Mouse (Mus musculus) limb, embryonic 15.5 days (tissue): Measurements from ENCODE around the gene Catsperz. TPM values are rescaled to one million over a fixed set of nuclear protein-coding genes. Genes with fewer than 3 reads are reported as not detected.
A peak's percentile ranks its signal among the peaks of the same experiment; 100 is the strongest.
"Not testable (repeated sequence)": the region's sequence is repeated elsewhere in the genome, so short reads cannot be mapped to it uniquely, and the experiment has no call there.

Experiments
- ATAC-seq: fragments of 200-750 bp; cut with Nextera tagmentation; 2 replicates; pipeline ENCODE4 v1.8.0; 2017; ENCODE audit warnings: low read depth, moderate TSS enrichment; ENCODE audit not compliant: insufficient number of reproducible peaks, low FRiP score, low TSS enrichment
- H3K27ac ChIP-seq: fragments of 300-500 bp; sonication (generic); 2 replicates; pipeline ENCODE4 v1.5.1; 2015; ENCODE audit warnings: moderate library complexity, mild to moderate bottlenecking, inconsistent platforms
- H3K27me3 ChIP-seq: fragments of 300-500 bp; sonication (generic); 2 replicates; pipeline ENCODE4 v1.6.1; 2015; ENCODE audit warnings: inconsistent platforms
- H3K36me3 ChIP-seq: fragments of 300-500 bp; sonication (generic); 2 replicates; pipeline ENCODE4 v1.6.1; 2015; ENCODE audit warnings: inconsistent platforms
- H3K4me1 ChIP-seq: fragments of 300-500 bp; sonication (generic); 2 replicates; pipeline ENCODE4 v1.6.1; 2015; ENCODE audit warnings: inconsistent platforms
- H3K4me2 ChIP-seq: fragments of 300-500 bp; sonication (generic); 2 replicates; pipeline ENCODE4 v1.6.1; 2015; ENCODE audit warnings: mild to moderate bottlenecking, inconsistent platforms
- H3K4me3 ChIP-seq: fragments of 300-500 bp; sonication (generic); 2 replicates; pipeline ENCODE4 v1.5.1; 2015; ENCODE audit warnings: mild to moderate bottlenecking, inconsistent platforms
- H3K9ac ChIP-seq: fragments of 300-500 bp; sonication (generic); 2 replicates; pipeline ENCODE4 v1.6.1; 2015; ENCODE audit warnings: inconsistent platforms
- H3K9me3 ChIP-seq: fragments of 300-500 bp; sonication (generic); 2 replicates; pipeline ENCODE4 v1.6.1; 2016; ENCODE audit warnings: inconsistent platforms
- WGBS: fragments of 180-500 bp; shearing (Covaris S2); methylation state at CpG from one replicate; pipeline ENCODE4 v1.1.7; 2015; 5-methylcytosine and 5-hydroxymethylcytosine counted together
- polyA plus RNA-seq: library from polyadenylated mRNA; unstranded; fragments of >200 nt; fragmentation: Nextera tagmentation; extraction: Ambion mirVana; gene quantifications from 2 replicates; pipeline ENCODE4 v1.2.1, GENCODE M21; 2015

Catsperz gene
- polyA plus RNA-seq, 1 experiment from 2014 or later = 6.7 TPM

DNA sequence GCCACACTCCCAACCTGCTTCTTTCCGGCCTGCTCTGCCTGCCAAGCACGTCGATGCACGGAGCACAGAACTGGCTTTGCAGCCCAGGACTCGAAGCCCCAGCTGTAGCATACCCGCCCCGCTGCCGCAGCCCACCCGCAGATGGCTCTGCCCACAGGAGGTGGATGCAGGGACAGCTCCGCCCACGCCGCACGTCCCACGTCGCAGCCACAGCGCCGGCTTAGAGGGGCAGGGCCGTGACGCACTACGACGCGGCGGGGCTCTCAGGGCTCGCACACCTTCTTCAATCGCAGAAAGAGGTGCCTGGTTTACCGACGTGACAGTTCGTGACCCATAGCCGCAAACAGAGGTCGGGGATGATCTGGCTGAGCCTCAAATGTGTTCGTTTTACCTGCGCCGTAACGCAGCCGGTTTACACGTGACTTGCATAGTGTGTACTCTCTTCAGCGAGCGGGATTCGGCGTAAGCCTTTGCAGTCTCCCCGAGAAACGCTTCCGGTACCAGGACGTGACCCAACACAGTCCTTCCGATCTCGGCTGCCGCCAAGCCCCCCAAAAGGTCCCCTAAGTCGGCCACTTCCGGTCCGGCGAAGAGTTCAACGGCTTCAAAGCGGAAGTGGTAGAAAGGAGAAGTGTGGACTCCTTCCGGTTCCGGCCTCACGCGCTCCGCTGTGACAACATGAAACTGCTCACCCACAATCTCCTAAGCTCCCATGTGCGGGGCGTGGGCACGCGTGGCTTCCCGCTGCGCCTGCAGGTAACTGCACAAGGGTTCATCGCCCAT is 15.5 kb downstream of the Catsperz start, which contains the start of the genes Trmt112 and Prdx5:
Gene Trmt112 (plus strand): TSS at position 192 of the 783 bp plus-strand sequence.
Gene Prdx5 (minus strand): TSS at position 600 of the 783 bp plus-strand sequence.
- Histone ChIP-seq H3K9me3 (no peaks in the 10 kb centered on the region), H3K4me3 (peak within 1 kb of the TSS; percentile 64), H3K27ac (peak within 1 kb of the TSS; percentile 99), H3K27me3 (no peaks in the 10 kb centered on the region), H3K9ac (peak within 1 kb of the TSS; percentile 60), H3K4me1 (peaks cover 38% of the 10 kb centered on the region), H3K4me2 (peak within 1 kb of the TSS; percentile 57), H3K36me3 (peaks cover 62% of the 10 kb centered on the region)
- ATAC-seq = peak; percentile 92
- WGBS = under 1% methylated on average over 64 of the region's 65 CpGs

DNA sequence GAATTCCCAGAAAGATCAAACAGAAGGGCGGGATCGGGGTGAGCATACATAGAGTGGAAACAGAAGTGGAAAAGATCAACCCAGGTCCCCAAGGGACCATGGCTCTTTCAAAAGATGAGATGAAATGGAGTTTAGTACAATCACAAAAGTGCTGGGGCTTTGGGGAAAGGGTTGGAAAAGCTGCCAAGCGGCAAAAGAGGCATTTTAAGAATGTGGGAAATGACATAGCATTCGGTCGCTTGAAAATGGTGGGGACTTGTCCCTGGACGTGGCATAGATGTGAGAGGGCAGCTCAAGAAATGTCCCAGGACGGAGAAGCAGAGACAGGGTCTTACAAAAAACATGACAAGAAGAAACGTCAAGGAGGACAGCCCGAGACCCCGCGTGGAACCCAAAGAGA is 16.2 kb downstream of the Catsperz start:
- WGBS = 5% methylated on average over 11 of the region's 11 CpGs
- ATAC-seq = no peak
- Histone ChIP-seq H3K4me3 (peak overlapping the region; percentile 64), H3K9me3 (no peaks in the 10 kb centered on the region), H3K4me1 (peaks cover 37% of the 10 kb centered on the region), H3K27ac (peak overlapping the region; percentile 99), H3K27me3 (no peaks in the 10 kb centered on the region), H3K4me2 (peak overlapping the region; percentile 57), H3K9ac (peak overlapping the region; percentile 60), H3K36me3 (peaks cover 65% of the 10 kb centered on the region)

DNA sequence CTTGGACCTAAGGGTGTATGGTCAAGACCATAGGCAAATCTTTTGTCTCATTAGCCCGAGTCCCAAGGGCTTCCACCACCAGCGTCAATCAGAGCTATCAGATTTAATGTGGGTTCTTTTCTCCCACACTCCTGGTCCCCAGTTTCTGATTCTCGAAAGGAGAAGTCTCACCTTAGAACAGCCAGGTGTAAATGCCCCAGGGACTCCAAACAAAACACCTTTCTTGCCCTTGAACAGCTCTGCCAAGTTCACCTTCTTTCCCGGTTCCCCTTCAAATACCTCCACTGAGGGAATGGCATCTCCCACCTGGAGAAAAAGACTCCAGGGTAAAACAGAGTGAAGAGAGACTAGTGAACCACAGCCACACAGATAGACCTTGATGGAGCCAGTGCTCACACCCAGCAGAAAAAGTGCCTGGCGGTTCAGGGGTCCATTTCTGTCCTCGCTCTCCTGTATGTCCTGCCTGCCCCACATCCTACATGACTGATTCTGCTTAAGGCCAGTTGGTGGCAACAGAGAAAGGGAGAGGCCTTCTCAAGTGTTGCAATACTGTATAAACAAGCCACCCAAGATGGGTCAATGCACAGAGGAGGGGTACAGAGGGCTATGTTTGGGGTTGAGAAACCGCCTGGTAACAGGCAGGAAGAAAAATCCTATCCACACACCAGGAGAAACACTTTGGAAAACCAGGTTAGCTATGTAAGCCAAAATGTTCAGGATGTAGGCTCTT is 17.2 kb downstream of the Catsperz start:
- peaks cover 56% of the 10 kb centered on the region for H3K36me3 ChIP-seq
- peak overlapping the region; percentile 64 for H3K4me3 ChIP-seq
- no peak overlapping the region for H3K27ac ChIP-seq
- 82% methylated on average over 7 of the region's 7 CpGs for WGBS
- peaks cover 35% of the 10 kb centered on the region for H3K4me1 ChIP-seq
- no peak for ATAC-seq
- no peaks in the 10 kb centered on the region for H3K27me3 ChIP-seq
- no peaks in the 10 kb centered on the region for H3K9me3 ChIP-seq
- H3K4me2 ChIP-seq = peak overlapping the region; percentile 57
- H3K9ac ChIP-seq = peak overlapping the region; percentile 7; the same call in 1 of the 2 replicates

DNA sequence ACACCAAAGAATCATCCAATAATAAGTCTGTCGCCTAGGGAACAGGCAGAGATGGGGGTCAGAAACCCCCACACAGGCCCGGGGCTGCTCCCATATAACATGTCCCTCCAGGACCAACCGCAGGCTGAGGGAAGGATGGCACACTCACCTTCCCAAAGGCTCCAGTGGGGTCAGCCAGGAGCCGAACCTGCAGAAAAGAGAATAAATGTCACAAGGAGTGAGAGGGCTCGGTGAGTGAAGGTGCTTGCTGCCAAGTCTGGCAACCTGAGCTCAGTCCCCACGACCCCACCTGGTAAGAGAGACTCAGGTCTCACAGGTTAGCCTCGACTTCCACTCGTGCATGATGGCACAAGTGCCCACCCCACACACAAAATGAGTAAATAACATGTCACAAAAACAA is 18.1 kb downstream of the Catsperz start:
- Histone ChIP-seq H3K27ac (no peak overlapping the region), H3K9me3 (no peaks in the 10 kb centered on the region), H3K36me3 (peaks cover 47% of the 10 kb centered on the region), H3K4me3 (no peak overlapping the region), H3K4me1 (peaks cover 35% of the 10 kb centered on the region), H3K27me3 (no peaks in the 10 kb centered on the region), H3K4me2 (no peak overlapping the region), H3K9ac (no peak overlapping the region)
- ATAC-seq = no peak
- 89% methylated on average over 8 of the region's 8 CpGs for WGBS

GRCm38 (mm10) chr19:6906199-6906598 is 19.0 kb downstream of the Catsperz start:
- Histone ChIP-seq H3K27ac (no peak overlapping the region), H3K4me3 (no peak overlapping the region), H3K9ac (no peak overlapping the region), H3K27me3 (no peaks in the 10 kb centered on the region), H3K9me3 (no peaks in the 10 kb centered on the region), H3K36me3 (peaks cover 38% of the 10 kb centered on the region), H3K4me2 (no peak overlapping the region), H3K4me1 (peaks cover 27% of the 10 kb centered on the region)
- ATAC-seq = no peak
- WGBS = 88% methylated on average over 3 of the region's 3 CpGs

DNA sequence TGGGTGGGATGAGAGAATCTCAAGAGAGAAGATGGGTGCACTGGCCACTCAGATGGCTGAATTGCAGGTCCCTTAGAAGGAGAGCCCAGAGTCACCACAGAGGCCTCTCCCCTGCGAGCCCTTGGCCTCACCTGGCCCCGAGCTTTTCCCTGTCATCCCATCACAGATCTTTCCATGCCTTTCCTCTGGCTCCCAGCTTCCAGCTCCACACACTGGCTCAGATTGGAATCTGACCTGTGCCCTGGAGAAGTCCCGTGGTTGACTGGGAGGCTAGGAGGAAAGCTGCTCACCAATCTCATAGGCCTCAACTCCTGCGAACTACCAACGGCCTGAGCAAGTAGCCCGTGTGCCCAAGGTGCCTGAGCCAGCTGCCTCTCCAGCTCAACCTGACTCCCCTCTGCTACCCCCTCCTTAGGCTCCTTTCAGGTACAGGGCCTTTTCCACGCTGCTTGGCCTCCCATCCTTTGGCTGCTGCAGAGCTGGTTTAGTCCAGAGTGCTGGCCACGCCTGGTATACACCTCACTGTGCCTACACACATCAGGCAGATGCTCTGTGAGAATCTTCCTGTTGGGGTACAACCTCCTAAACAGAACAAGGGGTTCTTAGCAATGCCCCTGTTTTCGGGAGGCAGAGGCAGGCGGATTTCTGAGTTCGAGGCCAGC is 19.6 kb downstream of the Catsperz start:
- no peak overlapping the region for H3K9ac ChIP-seq
- no peaks in the 10 kb centered on the region for H3K27me3 ChIP-seq
- WGBS = 91% methylated on average over 11 of the region's 11 CpGs
- ATAC-seq = no peak
- H3K4me1 ChIP-seq = peaks cover 23% of the 10 kb centered on the region
- no peaks in the 10 kb centered on the region for H3K9me3 ChIP-seq
- H3K27ac ChIP-seq = no peak overlapping the region
- no peak overlapping the region for H3K4me3 ChIP-seq
- H3K36me3 ChIP-seq = peaks cover 36% of the 10 kb centered on the region
- no peak overlapping the region for H3K4me2 ChIP-seq

GRCm38 (mm10) chr19:6904846-6905245 is 20.3 kb downstream of the Catsperz start:
- no peak overlapping the region for H3K27ac ChIP-seq
- no peak overlapping the region for H3K9ac ChIP-seq
- no peaks in the 10 kb centered on the region for H3K9me3 ChIP-seq
- H3K27me3 ChIP-seq = no peaks in the 10 kb centered on the region
- H3K4me2 ChIP-seq = no peak overlapping the region
- 61% methylated on average over 2 of the region's 2 CpGs for WGBS
- H3K36me3 ChIP-seq = peaks cover 36% of the 10 kb centered on the region
- no peak overlapping the region for H3K4me3 ChIP-seq
- ATAC-seq = no peak
- peaks cover 23% of the 10 kb centered on the region for H3K4me1 ChIP-seq

- Histone ChIP-seq H3K4me3 (no peak overlapping the region), H3K27me3 (no peaks in the 10 kb centered on the region), H3K9ac (no peak overlapping the region), H3K36me3 (peaks cover 36% of the 10 kb centered on the region), H3K4me1 (peaks cover 16% of the 10 kb centered on the region), H3K4me2 (no peak overlapping the region), H3K27ac (no peak overlapping the region), H3K9me3 (no peaks in the 10 kb centered on the region)
- ATAC-seq = no peak
- WGBS = 91% methylated on average over 1 of the region's 1 CpGs
Observed at GRCm38 (mm10) chr19:6903031-6903430, 22.1 kb downstream of the Catsperz start.

- no peak overlapping the region for H3K27ac ChIP-seq
- no peaks in the 10 kb centered on the region for H3K27me3 ChIP-seq
- H3K4me3 ChIP-seq = no peak overlapping the region
- 82% methylated on average over 4 of the region's 4 CpGs for WGBS
- H3K4me2 ChIP-seq = no peak overlapping the region
- ATAC-seq = no peak
- H3K4me1 ChIP-seq = 0 out of 2 replicates have a peak, but pooled peaks cover under 1% of the 10 kb centered on the region
- H3K9ac ChIP-seq = no peak overlapping the region
- no peaks in the 10 kb centered on the region for H3K9me3 ChIP-seq
- H3K36me3 ChIP-seq = peaks cover 7% of the 10 kb centered on the region; the same call in 1 of the 2 replicates
Observed at GRCm38 (mm10) chr19:6899641-6900040, 25.5 kb downstream of the Catsperz start.

DNA sequence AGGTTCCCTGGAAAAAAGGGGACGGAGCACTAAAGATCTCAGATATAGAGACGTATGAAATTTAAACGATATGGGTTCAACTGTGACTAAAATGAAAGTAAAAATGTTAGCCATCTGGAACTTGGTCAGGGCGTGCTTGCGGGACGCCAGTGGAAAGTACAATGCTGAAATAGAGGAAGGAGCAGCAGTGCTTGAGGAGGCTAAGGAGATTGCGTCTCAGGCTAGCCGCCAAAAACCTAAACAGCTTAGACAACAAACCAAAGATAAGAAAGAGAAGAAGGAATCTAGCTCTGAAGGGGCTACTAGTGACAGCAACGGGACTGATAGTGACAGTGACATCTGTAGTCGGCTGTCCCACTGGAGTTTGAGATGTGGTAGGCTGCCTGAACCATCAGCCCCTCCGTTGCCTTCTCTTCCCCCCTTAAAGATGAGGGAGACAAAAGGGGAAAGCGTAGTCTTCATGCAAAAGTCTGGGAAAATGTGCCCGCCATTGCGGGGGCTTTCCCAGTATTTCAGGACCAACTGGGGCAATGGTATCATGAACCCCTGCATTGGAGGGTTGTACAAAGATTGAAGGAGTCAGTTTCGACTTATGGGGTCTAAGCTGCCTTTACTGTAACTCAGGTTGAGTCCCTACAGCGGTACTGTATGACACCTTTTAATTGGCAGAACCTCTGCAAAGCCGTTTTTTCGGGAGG is 29.4 kb downstream of the Catsperz start:
- not testable (repeated sequence) for H3K9me3 ChIP-seq, H3K27ac ChIP-seq, H3K4me3 ChIP-seq, H3K36me3 ChIP-seq, H3K4me1 ChIP-seq, H3K4me2 ChIP-seq, H3K27me3 ChIP-seq, H3K9ac ChIP-seq, ATAC-seq
- WGBS = 86% methylated on average over 18 of the region's 18 CpGs

DNA sequence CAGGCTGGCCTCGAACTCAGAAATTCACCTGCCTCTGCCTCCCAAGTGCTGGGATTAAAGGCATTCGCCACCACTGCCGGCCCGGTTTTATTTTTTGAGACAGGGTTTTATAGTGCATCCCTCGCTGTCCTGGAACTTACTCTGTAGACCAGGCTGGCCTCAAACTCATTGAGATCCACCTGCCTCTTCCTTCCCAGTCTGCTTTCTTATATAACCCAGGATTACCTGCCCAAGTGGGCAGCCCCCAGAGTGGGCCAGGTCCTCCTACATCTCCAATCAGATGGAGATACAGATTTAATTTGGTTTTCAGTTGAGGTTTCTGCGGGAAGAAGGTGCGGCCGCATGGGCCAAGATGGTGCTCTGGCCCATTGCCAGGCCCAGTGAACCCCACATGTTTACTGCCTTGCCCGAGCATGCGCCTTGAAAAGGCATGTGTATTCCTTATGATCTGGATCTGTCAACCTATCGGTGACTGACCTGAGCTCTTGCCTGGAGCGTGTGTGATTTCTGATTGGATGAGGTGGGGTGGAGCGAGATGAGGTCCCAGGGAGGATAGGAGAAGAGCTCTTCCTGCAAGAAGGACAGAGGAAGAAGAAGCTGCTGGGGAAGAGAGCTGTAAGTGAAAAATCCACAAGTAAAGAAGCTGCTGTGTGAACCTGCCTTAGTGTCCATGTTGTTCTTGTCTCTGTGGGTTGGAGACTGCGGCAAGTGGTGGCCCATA is 31.3 kb downstream of the Catsperz start:
- Histone ChIP-seq H3K9me3 (no peaks in the 10 kb centered on the region), H3K4me3 (no peak overlapping the region), H3K4me2 (no peak overlapping the region), H3K27me3 (no peaks in the 10 kb centered on the region), H3K4me1 (no peaks in the 10 kb centered on the region; the same call in 1 of the 2 replicates), H3K9ac (no peak overlapping the region), H3K36me3 (no peaks in the 10 kb centered on the region), H3K27ac (no peak overlapping the region)
- WGBS = 92% methylated on average over 14 of the region's 14 CpGs
- ATAC-seq = no peak
